Mouse (Mus musculus): ENCODE measurements around the gene Rsbn1l. TPM values are rescaled to one million over a fixed set of nuclear protein-coding genes. Genes with fewer than 3 reads are reported as not detected.
A peak's percentile ranks its signal among the peaks of the same experiment; 100 is the strongest.

Rsbn1l gene
- polyA plus RNA-seq, 1 experiment from 2014 or later = 8.4 TPM

- Histone ChIP-seq H3K36me3 (ENCODE audit: control insufficient read depth, insufficient read depth, low read length) (no peaks in the 10 kb centered on the region), H3K4me2 (no peak overlapping the region), H3K4me3 (ENCODE audit: low read depth, low read length) (no peak overlapping the region), H3K27me3 (ENCODE audit: control insufficient read depth, insufficient read depth, low read length) (no peaks in the 10 kb centered on the region), H3K4me1 (ENCODE audit: control insufficient read depth, insufficient read depth, low read length) (peaks cover 22% of the 10 kb centered on the region), H3K9ac (ENCODE audit: low read depth, low read length) (no peak overlapping the region), H3K27ac (ENCODE audit: low read depth, low read length) (0 out of 2 replicates have a peak overlapping the region, but pooled peaks have one; percentile 54), H3K9me3 (replicated peaks; ENCODE audit: control insufficient read depth, low read length) (no peaks in the 10 kb centered on the region)
- ATAC-seq (replicated peaks; ENCODE audit: insufficient number of reproducible peaks, low FRiP score, low TSS enrichment) = no peak
Observed at GRCm38 (mm10) chr5:20930430-20930829, 25.8 kb downstream of the Rsbn1l start.

GRCm38 (mm10) chr5:20929669-20930151, 26.5 kb downstream of the Rsbn1l start:
- Histone ChIP-seq H3K4me1 (ENCODE audit: control insufficient read depth, insufficient read depth, low read length) (peaks cover 22% of the 10 kb centered on the region), H3K27ac (ENCODE audit: low read depth, low read length) (peak overlapping the region; percentile 54; the same call in 1 of the 2 replicates), H3K4me2 (no peak overlapping the region), H3K4me3 (ENCODE audit: low read depth, low read length) (no peak overlapping the region), H3K9me3 (replicated peaks; ENCODE audit: control insufficient read depth, low read length) (no peaks in the 10 kb centered on the region), H3K36me3 (ENCODE audit: control insufficient read depth, insufficient read depth, low read length) (no peaks in the 10 kb centered on the region), H3K9ac (ENCODE audit: low read depth, low read length) (no peak overlapping the region), H3K27me3 (ENCODE audit: control insufficient read depth, insufficient read depth, low read length) (no peaks in the 10 kb centered on the region)
- WGBS (ENCODE audit: insufficient replicate concordance) = 64% methylated on average over 6 of the region's 6 CpGs
- no peak for ATAC-seq (replicated peaks; ENCODE audit: insufficient number of reproducible peaks, low FRiP score, low TSS enrichment)

GRCm38 (mm10) chr5:20925451-20925850, 30.7 kb downstream of the Rsbn1l start:
- no peak for ATAC-seq (replicated peaks; ENCODE audit: insufficient number of reproducible peaks, low FRiP score, low TSS enrichment)
- no peaks in the 10 kb centered on the region for H3K36me3 ChIP-seq (ENCODE audit: control insufficient read depth, insufficient read depth, low read length)
- H3K4me1 ChIP-seq (ENCODE audit: control insufficient read depth, insufficient read depth, low read length) = peaks cover 11% of the 10 kb centered on the region
- H3K9ac ChIP-seq (ENCODE audit: low read depth, low read length) = no peak overlapping the region
- no peaks in the 10 kb centered on the region for H3K27me3 ChIP-seq (ENCODE audit: control insufficient read depth, insufficient read depth, low read length)
- H3K4me2 ChIP-seq = no peak overlapping the region
- H3K4me3 ChIP-seq (ENCODE audit: low read depth, low read length) = no peak overlapping the region
- H3K9me3 ChIP-seq (replicated peaks; ENCODE audit: control insufficient read depth, low read length) = no peaks in the 10 kb centered on the region
- no peak overlapping the region for H3K27ac ChIP-seq (ENCODE audit: low read depth, low read length)
- 77% methylated on average over 3 of the region's 3 CpGs for WGBS (ENCODE audit: insufficient replicate concordance)

- H3K9ac ChIP-seq (ENCODE audit: low read depth, low read length) = no peak overlapping the region
- no peak overlapping the region for H3K27ac ChIP-seq (ENCODE audit: low read depth, low read length)
- peaks cover 3% of the 10 kb centered on the region for H3K4me1 ChIP-seq (ENCODE audit: control insufficient read depth, insufficient read depth, low read length)
- no peak overlapping the region for H3K4me3 ChIP-seq (ENCODE audit: low read depth, low read length)
- no peak overlapping the region for H3K4me2 ChIP-seq
- no peaks in the 10 kb centered on the region for H3K9me3 ChIP-seq (replicated peaks; ENCODE audit: control insufficient read depth, low read length)
- H3K36me3 ChIP-seq (ENCODE audit: control insufficient read depth, insufficient read depth, low read length) = no peaks in the 10 kb centered on the region
- H3K27me3 ChIP-seq (ENCODE audit: control insufficient read depth, insufficient read depth, low read length) = no peaks in the 10 kb centered on the region
- ATAC-seq (replicated peaks; ENCODE audit: insufficient number of reproducible peaks, low FRiP score, low TSS enrichment) = no peak
- 88% methylated on average over 3 of the region's 3 CpGs for WGBS (ENCODE audit: insufficient replicate concordance)
Observed at GRCm38 (mm10) chr5:20924608-20925007, 31.6 kb downstream of the Rsbn1l start.

- no peaks in the 10 kb centered on the region for H3K36me3 ChIP-seq (ENCODE audit: control insufficient read depth, insufficient read depth, low read length)
- no peak overlapping the region for H3K4me3 ChIP-seq (ENCODE audit: low read depth, low read length)
- H3K27ac ChIP-seq (ENCODE audit: low read depth, low read length) = no peak overlapping the region
- H3K4me2 ChIP-seq = no peak overlapping the region
- H3K9me3 ChIP-seq (replicated peaks; ENCODE audit: control insufficient read depth, low read length) = no peaks in the 10 kb centered on the region
- ATAC-seq (replicated peaks; ENCODE audit: insufficient number of reproducible peaks, low FRiP score, low TSS enrichment) = no peak
- no peak overlapping the region for H3K9ac ChIP-seq (ENCODE audit: low read depth, low read length)
- H3K4me1 ChIP-seq (ENCODE audit: control insufficient read depth, insufficient read depth, low read length) = no peaks in the 10 kb centered on the region
- no peaks in the 10 kb centered on the region for H3K27me3 ChIP-seq (ENCODE audit: control insufficient read depth, insufficient read depth, low read length)
- WGBS (ENCODE audit: insufficient replicate concordance) = 89% methylated on average over 9 of the region's 9 CpGs
Observed at GRCm38 (mm10) chr5:20919566-20919965, 36.6 kb downstream of the Rsbn1l start.

- Histone ChIP-seq H3K4me2 (no peak overlapping the region), H3K9ac (ENCODE audit: low read depth, low read length) (no peak overlapping the region), H3K4me1 (ENCODE audit: control insufficient read depth, insufficient read depth, low read length) (no peaks in the 10 kb centered on the region), H3K9me3 (replicated peaks; ENCODE audit: control insufficient read depth, low read length) (no peaks in the 10 kb centered on the region), H3K36me3 (ENCODE audit: control insufficient read depth, insufficient read depth, low read length) (no peaks in the 10 kb centered on the region), H3K4me3 (ENCODE audit: low read depth, low read length) (no peak overlapping the region), H3K27ac (ENCODE audit: low read depth, low read length) (no peak overlapping the region), H3K27me3 (ENCODE audit: control insufficient read depth, insufficient read depth, low read length) (no peaks in the 10 kb centered on the region)
- 92% methylated on average over 4 of the region's 4 CpGs for WGBS (ENCODE audit: insufficient replicate concordance)
- no peak for ATAC-seq (replicated peaks; ENCODE audit: insufficient number of reproducible peaks, low FRiP score, low TSS enrichment)
Observed at GRCm38 (mm10) chr5:20918967-20919366, 37.2 kb downstream of the Rsbn1l start.

- no peak overlapping the region for H3K4me2 ChIP-seq
- no peaks in the 10 kb centered on the region; the same call in 1 of the 2 replicates for H3K36me3 ChIP-seq (ENCODE audit: control insufficient read depth, insufficient read depth, low read length)
- no peak overlapping the region for H3K9ac ChIP-seq (ENCODE audit: low read depth, low read length)
- H3K27me3 ChIP-seq (ENCODE audit: control insufficient read depth, insufficient read depth, low read length) = no peaks in the 10 kb centered on the region
- no peak for ATAC-seq (replicated peaks; ENCODE audit: insufficient number of reproducible peaks, low FRiP score, low TSS enrichment)
- no peaks in the 10 kb centered on the region for H3K9me3 ChIP-seq (replicated peaks; ENCODE audit: control insufficient read depth, low read length)
- H3K4me1 ChIP-seq (ENCODE audit: control insufficient read depth, insufficient read depth, low read length) = no peaks in the 10 kb centered on the region
- no peak overlapping the region for H3K27ac ChIP-seq (ENCODE audit: low read depth, low read length)
- WGBS (ENCODE audit: insufficient replicate concordance) = 77% methylated on average over 11 of the region's 11 CpGs
- H3K4me3 ChIP-seq (ENCODE audit: low read depth, low read length) = no peak overlapping the region
Observed at GRCm38 (mm10) chr5:20913372-20914275, 42.6 kb downstream of the Rsbn1l start.

GRCm38 (mm10) chr5:20911741-20912140, 44.5 kb downstream of the Rsbn1l start:
- H3K9me3 ChIP-seq (replicated peaks; ENCODE audit: control insufficient read depth, low read length) = no peaks in the 10 kb centered on the region
- no peak overlapping the region for H3K4me2 ChIP-seq
- no peak overlapping the region for H3K4me3 ChIP-seq (ENCODE audit: low read depth, low read length)
- no peak overlapping the region for H3K9ac ChIP-seq (ENCODE audit: low read depth, low read length)
- ATAC-seq (replicated peaks; ENCODE audit: insufficient number of reproducible peaks, low FRiP score, low TSS enrichment) = no peak
- H3K4me1 ChIP-seq (ENCODE audit: control insufficient read depth, insufficient read depth, low read length) = no peaks in the 10 kb centered on the region
- WGBS (ENCODE audit: insufficient replicate concordance) = 83% methylated on average over 2 of the region's 2 CpGs
- H3K27ac ChIP-seq (ENCODE audit: low read depth, low read length) = no peak overlapping the region
- H3K27me3 ChIP-seq (ENCODE audit: control insufficient read depth, insufficient read depth, low read length) = no peaks in the 10 kb centered on the region
- H3K36me3 ChIP-seq (ENCODE audit: control insufficient read depth, insufficient read depth, low read length) = no peaks in the 10 kb centered on the region; the same call in 1 of the 2 replicates

- Histone ChIP-seq H3K36me3 (ENCODE audit: control insufficient read depth, insufficient read depth, low read length) (peaks cover 6% of the 10 kb centered on the region), H3K4me2 (no peak overlapping the region), H3K4me3 (ENCODE audit: low read depth, low read length) (no peak overlapping the region), H3K27ac (ENCODE audit: low read depth, low read length) (no peak overlapping the region), H3K4me1 (ENCODE audit: control insufficient read depth, insufficient read depth, low read length) (no peaks in the 10 kb centered on the region), H3K9ac (ENCODE audit: low read depth, low read length) (no peak overlapping the region), H3K27me3 (ENCODE audit: control insufficient read depth, insufficient read depth, low read length) (no peaks in the 10 kb centered on the region), H3K9me3 (replicated peaks; ENCODE audit: control insufficient read depth, low read length) (no peaks in the 10 kb centered on the region)
- WGBS (ENCODE audit: insufficient replicate concordance) = 87% methylated on average over 7 of the region's 7 CpGs
- ATAC-seq (replicated peaks; ENCODE audit: insufficient number of reproducible peaks, low FRiP score, low TSS enrichment) = no peak
Observed at GRCm38 (mm10) chr5:20906191-20906590, 50.0 kb downstream of the Rsbn1l start.
